Mouse (Mus musculus): ENCODE results near the gene Bcl2. TPM values are rescaled to one million over a fixed set of nuclear protein-coding genes. Genes with fewer than 3 reads are reported as not detected.

Gene Bcl2
- polyA plus RNA-seq, 1 experiment from 2014 or later, result 5.6 TPM

DNA sequence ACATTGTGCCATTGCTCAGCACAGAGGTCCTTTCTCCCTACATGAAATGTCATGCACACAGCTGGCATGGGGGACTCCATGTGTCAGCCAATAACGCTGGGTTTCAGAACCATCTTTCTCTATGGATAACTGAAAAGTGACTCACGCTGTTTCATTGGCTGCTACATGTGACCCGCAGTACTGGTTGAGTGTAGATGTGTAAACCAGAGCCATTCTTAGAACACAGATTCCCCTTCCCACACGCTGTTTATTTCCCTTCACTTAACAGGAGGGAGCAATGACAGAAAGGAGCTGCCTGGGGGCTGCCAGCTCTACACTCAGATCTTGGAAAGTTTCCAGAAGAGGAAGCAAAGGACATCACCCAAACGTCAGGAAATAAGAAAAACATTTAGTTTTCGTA is 143.7 kb downstream of the Bcl2 start:
- Histone ChIP-seq H3K4me1 (replicated peaks; ENCODE audit: control insufficient read depth, insufficient read depth) (0 out of 2 replicates have a peak, but pooled peaks cover 2% of the 10 kb centered on the region), H3K9ac (ENCODE audit: low read length) (no peak overlapping the region), H3K27me3 (ENCODE audit: control insufficient read depth, insufficient read depth, low read length) (no peaks in the 10 kb centered on the region), H3K27ac (replicated peaks) (no peak overlapping the region), H3K4me3 (ENCODE audit: low read depth, low read length) (no peak overlapping the region), H3K9me3 (ENCODE audit: control insufficient read depth, low read length) (no peaks in the 10 kb centered on the region), H3K36me3 (ENCODE audit: control insufficient read depth, insufficient read depth, low read length) (no peaks in the 10 kb centered on the region), H3K4me2 (replicated peaks; ENCODE audit: low read depth) (no peak overlapping the region)
- peak; percentile 42; the same call in 1 of the 2 replicates for ATAC-seq (ENCODE audit: low FRiP score, low TSS enrichment)
- 48% methylated on average over 6 of the region's 6 CpGs for WGBS
- no peak for DNase-seq (ENCODE audit: low spot score)
- TF ChIP-seq EP300 (optimal IDR thresholded peaks at IDR 0.05) (no peak), CTCF (IDR thresholded peaks at IDR 0.05; ENCODE audit: low read depth) (no peak)

DNA sequence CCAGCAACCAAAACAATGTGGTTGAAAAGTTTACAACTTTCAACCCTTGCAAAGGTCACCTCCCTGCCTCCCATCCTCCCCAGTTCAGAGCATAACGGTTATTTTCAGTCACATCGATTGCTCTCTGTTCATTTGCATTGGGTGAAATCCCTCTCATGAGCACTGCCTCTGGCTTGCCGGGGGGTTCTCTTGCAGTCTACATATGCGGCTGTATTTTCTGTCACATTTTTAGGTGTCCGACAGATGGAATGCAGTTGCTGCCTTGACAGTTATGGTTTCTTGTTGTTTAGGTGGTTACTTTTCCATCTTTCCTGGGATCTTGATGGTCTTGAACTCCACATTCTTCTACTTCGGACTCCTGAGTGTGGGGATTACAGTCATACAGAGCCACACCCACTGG is 144.4 kb downstream of the Bcl2 start:
- no peak for TF ChIP-seq EP300 (optimal IDR thresholded peaks at IDR 0.05)
- no peak for TF ChIP-seq CTCF (IDR thresholded peaks at IDR 0.05; ENCODE audit: low read depth)
- Histone ChIP-seq H3K9me3 (ENCODE audit: control insufficient read depth, low read length) (no peaks in the 10 kb centered on the region), H3K9ac (ENCODE audit: low read length) (no peak overlapping the region), H3K4me2 (replicated peaks; ENCODE audit: low read depth) (no peak overlapping the region), H3K36me3 (ENCODE audit: control insufficient read depth, insufficient read depth, low read length) (no peaks in the 10 kb centered on the region), H3K4me3 (ENCODE audit: low read depth, low read length) (no peak overlapping the region), H3K27me3 (ENCODE audit: control insufficient read depth, insufficient read depth, low read length) (no peaks in the 10 kb centered on the region), H3K27ac (replicated peaks) (no peak overlapping the region), H3K4me1 (replicated peaks; ENCODE audit: control insufficient read depth, insufficient read depth) (0 out of 2 replicates have a peak, but pooled peaks cover 2% of the 10 kb centered on the region)
- ATAC-seq (ENCODE audit: low FRiP score, low TSS enrichment) (no peak), DNase-seq (ENCODE audit: low spot score) (no peak)
- WGBS, result 77% methylated on average over 6 of the region's 6 CpGs

DNA sequence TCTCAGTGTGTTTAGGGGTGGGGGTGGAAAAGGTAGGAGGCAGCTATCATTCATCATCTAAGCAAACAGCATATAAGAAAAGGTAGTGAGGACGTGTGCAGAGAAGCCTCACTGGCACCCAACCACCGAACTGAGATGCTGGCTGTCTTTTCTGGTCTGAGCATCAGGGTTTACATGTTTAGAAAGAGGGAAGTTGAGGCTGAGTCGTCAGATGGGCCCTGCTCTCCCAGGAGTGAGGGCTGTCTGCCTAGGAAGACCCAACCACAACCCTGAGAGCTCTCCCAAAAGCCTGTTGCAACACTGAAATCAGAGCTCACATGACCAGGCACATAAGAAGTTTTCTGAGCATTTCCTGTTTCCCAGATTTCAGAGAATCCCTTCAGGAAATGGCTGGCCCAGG is 145.2 kb downstream of the Bcl2 start:
- Histone ChIP-seq H3K9ac (ENCODE audit: low read length) (no peak overlapping the region), H3K36me3 (ENCODE audit: control insufficient read depth, insufficient read depth, low read length) (no peaks in the 10 kb centered on the region), H3K4me1 (replicated peaks; ENCODE audit: control insufficient read depth, insufficient read depth) (0 out of 2 replicates have a peak, but pooled peaks cover 2% of the 10 kb centered on the region), H3K9me3 (ENCODE audit: control insufficient read depth, low read length) (no peaks in the 10 kb centered on the region), H3K4me2 (replicated peaks; ENCODE audit: low read depth) (no peak overlapping the region), H3K4me3 (ENCODE audit: low read depth, low read length) (no peak overlapping the region), H3K27me3 (ENCODE audit: control insufficient read depth, insufficient read depth, low read length) (no peaks in the 10 kb centered on the region), H3K27ac (replicated peaks) (no peak overlapping the region)
- DNase-seq (ENCODE audit: low spot score), result no peak
- TF ChIP-seq CTCF (IDR thresholded peaks at IDR 0.05; ENCODE audit: low read depth) (no peak), EP300 (optimal IDR thresholded peaks at IDR 0.05) (no peak)
- 67% methylated on average over 3 of the region's 3 CpGs for WGBS
- no peak for ATAC-seq (ENCODE audit: low FRiP score, low TSS enrichment)

DNA sequence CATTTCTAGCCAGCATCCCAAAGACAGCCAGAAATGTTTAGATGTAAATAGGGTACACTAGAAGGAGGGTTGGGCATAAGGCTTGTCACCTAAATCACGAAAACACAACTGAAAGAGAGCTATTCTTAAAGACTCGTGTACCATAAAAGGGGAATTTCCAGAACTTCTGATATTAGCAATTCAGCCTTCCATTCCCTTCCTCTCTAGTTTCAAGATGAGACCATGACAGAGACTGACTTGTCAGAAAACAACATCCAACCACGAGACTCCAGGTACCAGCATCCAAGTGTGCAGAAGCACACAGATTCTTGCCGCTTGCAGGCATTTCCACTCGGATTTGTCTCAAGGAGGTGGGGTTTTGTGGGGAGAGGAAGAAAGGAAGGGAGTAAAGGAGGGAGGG is 146.6 kb downstream of the Bcl2 start:
- no peaks in the 10 kb centered on the region for H3K36me3 ChIP-seq (ENCODE audit: control insufficient read depth, insufficient read depth, low read length)
- WGBS, result 68% methylated on average over 5 of the region's 5 CpGs
- no peak for TF ChIP-seq CTCF (IDR thresholded peaks at IDR 0.05; ENCODE audit: low read depth)
- no peak for TF ChIP-seq EP300 (optimal IDR thresholded peaks at IDR 0.05)
- ATAC-seq (ENCODE audit: low FRiP score, low TSS enrichment) (no peak), DNase-seq (ENCODE audit: low spot score) (no peak)
- H3K4me3 ChIP-seq (ENCODE audit: low read depth, low read length), result no peak overlapping the region
- H3K27me3 ChIP-seq (ENCODE audit: control insufficient read depth, insufficient read depth, low read length), result no peaks in the 10 kb centered on the region
- H3K4me2 ChIP-seq (replicated peaks; ENCODE audit: low read depth), result no peak overlapping the region
- no peak overlapping the region for H3K27ac ChIP-seq (replicated peaks)
- no peaks in the 10 kb centered on the region for H3K9me3 ChIP-seq (ENCODE audit: control insufficient read depth, low read length)
- no peak overlapping the region for H3K9ac ChIP-seq (ENCODE audit: low read length)
- H3K4me1 ChIP-seq (replicated peaks; ENCODE audit: control insufficient read depth, insufficient read depth), result 0 out of 2 replicates have a peak, but pooled peaks cover 2% of the 10 kb centered on the region

DNA sequence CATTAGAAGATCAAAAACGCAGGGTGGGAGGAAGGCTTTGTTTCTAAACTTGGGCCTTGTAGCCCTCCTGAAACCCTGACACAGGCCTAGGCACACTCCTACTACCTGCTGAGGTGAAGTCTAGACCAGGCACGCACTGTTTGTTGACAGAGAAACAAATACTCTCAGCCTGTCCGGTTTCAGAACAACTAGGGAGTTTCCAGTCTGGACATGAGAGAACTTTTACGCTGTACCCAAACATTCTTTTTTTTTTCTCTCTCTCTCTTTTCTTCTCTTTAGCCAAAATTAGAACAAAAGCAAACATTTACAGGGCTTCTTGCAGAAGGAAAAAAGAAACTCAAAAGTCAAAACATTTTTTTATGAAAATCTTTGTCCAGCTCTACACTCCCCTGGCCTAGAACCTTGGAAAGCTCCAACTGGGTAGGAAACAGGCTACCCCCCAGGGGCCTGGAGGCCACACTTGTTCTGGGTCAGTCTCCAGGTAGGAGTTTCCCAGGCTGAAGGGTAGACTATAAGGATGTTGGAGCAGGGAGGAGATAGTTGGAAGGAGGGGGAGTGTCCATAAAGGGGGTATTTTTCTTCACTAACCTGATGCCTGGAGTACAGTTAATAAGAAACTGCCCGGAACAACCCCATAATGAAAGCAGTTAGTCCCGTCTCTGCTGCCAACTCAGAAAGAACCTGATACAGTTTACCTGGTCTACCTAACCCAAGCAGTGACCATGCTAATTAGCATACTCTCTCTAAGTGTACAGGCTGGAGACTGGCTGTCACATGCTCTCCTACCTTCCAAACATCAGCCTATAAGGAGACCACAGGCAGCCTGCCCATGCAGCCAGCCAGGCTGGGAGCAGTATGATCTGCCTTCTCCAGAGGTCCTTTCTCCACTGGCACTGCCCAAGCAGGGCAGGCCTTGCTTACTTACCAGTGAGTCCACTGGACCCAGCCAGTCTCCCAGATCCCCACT is 147.7 kb downstream of the Bcl2 start:
- H3K4me3 ChIP-seq (ENCODE audit: low read depth, low read length), result no peak overlapping the region
- no peaks in the 10 kb centered on the region for H3K27me3 ChIP-seq (ENCODE audit: control insufficient read depth, insufficient read depth, low read length)
- H3K36me3 ChIP-seq (ENCODE audit: control insufficient read depth, insufficient read depth, low read length), result no peaks in the 10 kb centered on the region
- 0 out of 2 replicates have a peak overlapping the region, but pooled peaks have one; percentile 24 for H3K27ac ChIP-seq (replicated peaks)
- H3K4me1 ChIP-seq (replicated peaks; ENCODE audit: control insufficient read depth, insufficient read depth), result 0 out of 2 replicates have a peak, but pooled peaks cover 2% of the 10 kb centered on the region
- no peak overlapping the region for H3K9ac ChIP-seq (ENCODE audit: low read length)
- no peak for DNase-seq (ENCODE audit: low spot score)
- H3K4me2 ChIP-seq (replicated peaks; ENCODE audit: low read depth), result no peak overlapping the region
- ATAC-seq (ENCODE audit: low FRiP score, low TSS enrichment), result peak; percentile 56; the same call in 1 of the 2 replicates
- no peak for TF ChIP-seq EP300 (optimal IDR thresholded peaks at IDR 0.05)
- TF ChIP-seq CTCF (IDR thresholded peaks at IDR 0.05; ENCODE audit: low read depth), result no peak
- 51% methylated on average over 6 of the region's 6 CpGs for WGBS
- H3K9me3 ChIP-seq (ENCODE audit: control insufficient read depth, low read length), result no peaks in the 10 kb centered on the region

DNA sequence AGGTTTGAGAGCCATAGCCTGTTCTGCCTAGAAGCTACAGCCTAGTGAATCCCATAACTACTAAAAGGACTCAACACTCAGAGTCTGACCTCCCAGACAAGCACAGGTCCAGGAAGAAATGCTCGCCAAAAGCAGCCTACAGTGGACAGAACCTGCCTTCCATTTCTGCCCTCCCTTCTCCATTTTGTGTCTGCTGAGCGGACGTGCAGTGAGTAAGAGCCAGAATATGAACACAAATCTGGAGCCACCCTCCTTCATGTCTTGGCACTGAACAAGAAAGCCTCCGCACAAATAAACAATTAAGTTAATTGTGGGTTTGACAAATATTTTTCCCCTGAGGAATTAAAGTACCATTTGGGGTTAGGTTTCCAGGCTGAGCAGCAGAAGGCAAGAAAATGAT is 148.8 kb downstream of the Bcl2 start:
- Histone ChIP-seq H3K4me1 (replicated peaks; ENCODE audit: control insufficient read depth, insufficient read depth) (0 out of 2 replicates have a peak, but pooled peaks cover 2% of the 10 kb centered on the region), H3K36me3 (ENCODE audit: control insufficient read depth, insufficient read depth, low read length) (no peaks in the 10 kb centered on the region)
- WGBS, result 68% methylated on average over 4 of the region's 4 CpGs

More for the DNA sequence above, 148.8 kb downstream of the Bcl2 start:
- Histone ChIP-seq H3K9me3 (ENCODE audit: control insufficient read depth, low read length) (no peaks in the 10 kb centered on the region), H3K9ac (ENCODE audit: low read length) (no peak overlapping the region), H3K4me3 (ENCODE audit: low read depth, low read length) (no peak overlapping the region), H3K4me2 (replicated peaks; ENCODE audit: low read depth) (no peak overlapping the region), H3K27ac (replicated peaks) (no peak overlapping the region), H3K27me3 (ENCODE audit: control insufficient read depth, insufficient read depth, low read length) (no peaks in the 10 kb centered on the region)
- no peak for TF ChIP-seq EP300 (optimal IDR thresholded peaks at IDR 0.05)
- no peak for ATAC-seq (ENCODE audit: low FRiP score, low TSS enrichment)
- no peak for DNase-seq (ENCODE audit: low spot score)

Data from stomach, postnatal 0 days (tissue).